Mouse (Mus musculus) kidney, postnatal 0 days (tissue): Measurements from ENCODE around the gene Ubac2. TPM values are rescaled to one million over a fixed set of nuclear protein-coding genes. Genes with fewer than 3 reads are reported as not detected.

ENCODE experiments used
- ATAC-seq: fragments of 200-750 bp; cut with Nextera tagmentation; replicated peaks from 2 replicates; pipeline ENCODE4 v1.8.0; 2017; ENCODE audit warnings: low read depth, moderate number of reproducible peaks, moderate TSS enrichment, moderate library complexity; ENCODE audit not compliant: low FRiP score
- DNase-seq: peaks from one replicate; pipeline ENCODE4 v3.0.0-alpha.2; 2016; ENCODE audit warnings: low spot score
- H3K27ac ChIP-seq: fragments of 300-500 bp; sonication (generic); 2 replicates; pipeline ENCODE4 v1.5.1; 2014; ENCODE audit warnings: mild to moderate bottlenecking
- H3K27me3 ChIP-seq: fragments of 300-500 bp; sonication (generic); 2 replicates; pipeline ENCODE4 v1.6.1; 2014; ENCODE audit warnings: low read length, mixed read lengths; ENCODE audit not compliant: insufficient read depth
- H3K36me3 ChIP-seq: fragments of 300-500 bp; sonication (generic); 2 replicates; pipeline ENCODE4 v1.6.1; 2014; ENCODE audit warnings: low read length, mixed read lengths; ENCODE audit not compliant: insufficient read depth
- H3K4me1 ChIP-seq: fragments of 300-500 bp; sonication (generic); replicated peaks from 2 replicates; pipeline ENCODE4 v1.6.1; 2014; ENCODE audit warnings: antibody characterized with exemption, low read length, mixed read lengths; ENCODE audit not compliant: insufficient read depth
- H3K4me2 ChIP-seq: fragments of 300-500 bp; sonication (generic); 2 replicates; pipeline ENCODE4 v1.6.1; 2014; ENCODE audit warnings: mild to moderate bottlenecking, low read length, moderate library complexity, mixed read lengths
- H3K4me3 ChIP-seq: fragments of 300-500 bp; sonication (generic); replicated peaks from 2 replicates; pipeline ENCODE4 v1.5.1; 2014; ENCODE audit warnings: low read depth, low read length
- H3K9ac ChIP-seq: fragments of 300-500 bp; sonication (generic); 2 replicates; pipeline ENCODE4 v1.6.1; 2014; ENCODE audit warnings: low read depth, low read length
- H3K9me3 ChIP-seq: fragments of 300-500 bp; sonication (generic); replicated peaks from 2 replicates; pipeline ENCODE4 v1.6.1; 2016; ENCODE audit warnings: low read length, inconsistent platforms, mixed read lengths
- CTCF ChIP-seq: IDR thresholded peaks from 2 replicates; pipeline ENCODE4 v1.5.1; 2016; ENCODE audit warnings: antibody characterized with exemption, low read depth, mild to moderate bottlenecking, moderate library complexity
- WGBS: fragments of 180-500 bp; shearing (Covaris S2); extraction: QIAGEN DNeasy Blood & Tissue Kit; methylation state at CpG from one replicate; pipeline ENCODE4 v1.1.7; 2014; 5-methylcytosine and 5-hydroxymethylcytosine counted together
- polyA plus RNA-seq: library from polyadenylated mRNA; unstranded; fragments of >200 nt; fragmentation: Nextera tagmentation; extraction: Ambion mirVana; gene quantifications from 2 replicates; pipeline ENCODE4 v1.2.1, GENCODE M21; 2015

Gene Ubac2
- polyA plus RNA-seq, 1 experiment from 2014 or later = 70.2 TPM

DNA sequence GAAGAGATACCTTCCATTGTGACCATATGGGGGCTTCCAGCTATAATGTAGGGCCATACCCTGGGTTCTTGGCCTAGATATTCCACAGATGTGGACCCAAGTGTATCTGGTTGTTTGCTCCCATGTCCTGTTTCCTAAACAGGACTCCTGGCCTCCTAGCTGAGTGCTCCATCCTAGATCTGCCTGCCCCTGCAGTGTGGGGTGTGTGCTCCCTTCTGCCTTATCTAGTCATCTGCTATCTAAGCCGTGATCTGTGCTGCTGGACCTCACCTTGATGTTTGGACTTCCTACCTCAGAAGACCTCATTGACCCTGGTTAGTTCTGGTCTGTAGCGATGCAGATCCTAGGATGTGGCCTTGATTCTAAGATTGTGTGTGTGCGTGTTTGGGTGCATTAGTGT, 111.4 kb downstream of the Ubac2 start:
- no peak overlapping the region for H3K27ac ChIP-seq
- H3K4me3 ChIP-seq = no peak overlapping the region
- 0 out of 2 replicates have a peak, but pooled peaks cover 4% of the 10 kb centered on the region for H3K36me3 ChIP-seq
- no peaks in the 10 kb centered on the region for H3K9me3 ChIP-seq
- H3K9ac ChIP-seq = no peak overlapping the region
- ATAC-seq (no peak), DNase-seq (no peak)
- WGBS = 78% methylated on average over 3 of the region's 3 CpGs
- H3K4me1 ChIP-seq = peaks cover 8% of the 10 kb centered on the region; the same call in 1 of the 2 replicates
- no peak for TF ChIP-seq CTCF
- H3K4me2 ChIP-seq = no peak overlapping the region
- no peaks in the 10 kb centered on the region for H3K27me3 ChIP-seq

GRCm38 (mm10) chr14:121990897-121991296, 112.5 kb downstream of the Ubac2 start:
- DNase-seq (no peak), ATAC-seq (no peak)
- no peak for TF ChIP-seq CTCF

GRCm38 (mm10) chr14:121991921-121992320, 113.5 kb downstream of the Ubac2 start:
- ATAC-seq (no peak), DNase-seq (no peak)
- Histone ChIP-seq H3K27ac (no peak overlapping the region), H3K4me3 (no peak overlapping the region), H3K4me1 (peaks cover 8% of the 10 kb centered on the region; the same call in 1 of the 2 replicates), H3K9ac (no peak overlapping the region), H3K36me3 (0 out of 2 replicates have a peak, but pooled peaks cover 4% of the 10 kb centered on the region), H3K27me3 (no peaks in the 10 kb centered on the region), H3K4me2 (no peak overlapping the region), H3K9me3 (no peaks in the 10 kb centered on the region)
- no peak for TF ChIP-seq CTCF

More at GRCm38 (mm10) chr14:121990897-121991296, 112.5 kb downstream of the Ubac2 start:
- Histone ChIP-seq H3K4me2 (no peak overlapping the region), H3K4me3 (no peak overlapping the region), H3K9me3 (no peaks in the 10 kb centered on the region), H3K27ac (no peak overlapping the region), H3K36me3 (0 out of 2 replicates have a peak, but pooled peaks cover 4% of the 10 kb centered on the region), H3K9ac (no peak overlapping the region), H3K4me1 (peaks cover 8% of the 10 kb centered on the region; the same call in 1 of the 2 replicates), H3K27me3 (no peaks in the 10 kb centered on the region)
- 76% methylated on average over 6 of the region's 6 CpGs for WGBS

- ATAC-seq = no peak; the same call in 1 of the 2 replicates
- DNase-seq = peak; percentile 36
These were observed 114.2 kb downstream of the Ubac2 start for GRCm38 (mm10) chr14:121992395-121993280.

DNA sequence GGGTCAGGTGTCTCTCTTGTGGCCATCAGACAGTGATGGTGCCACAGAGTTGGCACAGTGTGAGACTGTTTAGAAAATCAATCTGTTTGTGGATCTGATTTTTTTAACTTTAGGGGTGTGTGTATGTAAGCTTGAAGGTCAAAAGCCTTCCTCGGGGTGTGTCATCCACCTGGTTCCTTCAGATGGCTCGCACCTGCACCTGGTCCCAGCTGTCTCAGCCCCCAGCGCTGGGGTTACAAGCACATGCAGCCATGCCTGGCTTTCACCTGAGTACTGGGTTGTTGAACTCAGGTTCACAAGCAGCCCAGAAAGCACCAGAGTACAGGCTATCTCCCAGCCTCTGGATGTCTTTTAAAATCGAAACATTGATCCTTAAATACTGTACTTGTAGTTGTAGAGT, 115.2 kb downstream of the Ubac2 start:
- H3K27ac ChIP-seq = no peak overlapping the region
- H3K27me3 ChIP-seq = no peaks in the 10 kb centered on the region
- peaks cover 8% of the 10 kb centered on the region; the same call in 1 of the 2 replicates for H3K4me1 ChIP-seq
- no peak for DNase-seq
- ATAC-seq = no peak
- no peak for TF ChIP-seq CTCF
- 0 out of 2 replicates have a peak, but pooled peaks cover 4% of the 10 kb centered on the region for H3K36me3 ChIP-seq
- no peak overlapping the region for H3K9ac ChIP-seq
- H3K4me3 ChIP-seq = no peak overlapping the region
- H3K9me3 ChIP-seq = no peaks in the 10 kb centered on the region
- WGBS = 86% methylated on average over 4 of the region's 4 CpGs
- H3K4me2 ChIP-seq = no peak overlapping the region

More at GRCm38 (mm10) chr14:121992395-121993280, 114.2 kb downstream of the Ubac2 start:
- Histone ChIP-seq H3K27me3 (no peaks in the 10 kb centered on the region), H3K4me3 (no peak overlapping the region), H3K9me3 (no peaks in the 10 kb centered on the region), H3K27ac (no peak overlapping the region), H3K36me3 (0 out of 2 replicates have a peak, but pooled peaks cover 4% of the 10 kb centered on the region), H3K9ac (no peak overlapping the region), H3K4me2 (no peak overlapping the region), H3K4me1 (peaks cover 8% of the 10 kb centered on the region; the same call in 1 of the 2 replicates)
- 72% methylated on average over 13 of the region's 13 CpGs for WGBS
- no peak for TF ChIP-seq CTCF

DNA sequence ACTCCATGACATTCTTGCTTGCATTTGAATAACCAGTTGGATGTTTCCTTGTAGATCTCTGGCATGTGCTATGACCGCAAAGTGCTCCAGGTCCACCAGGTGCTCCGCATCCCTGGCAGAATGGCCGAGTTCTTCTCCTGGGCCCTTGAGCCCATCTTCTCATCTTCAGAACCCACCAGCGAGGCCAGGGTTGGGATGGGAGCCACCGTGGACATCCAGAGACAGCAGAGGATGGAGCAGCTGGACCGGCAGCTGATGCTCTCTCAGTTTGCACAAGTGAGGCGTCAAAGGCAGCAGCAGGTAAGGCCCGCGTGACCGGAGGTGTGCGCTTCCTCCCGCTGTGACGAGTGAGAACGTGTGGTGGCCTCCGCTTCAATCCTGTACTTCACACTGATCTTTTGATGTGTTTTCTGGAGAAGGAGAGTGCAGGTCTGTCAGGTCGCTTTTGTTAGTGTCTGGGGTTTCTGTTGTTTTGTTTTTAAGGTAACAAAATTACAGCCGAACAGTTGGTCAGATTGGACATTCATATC, 115.8 kb downstream of the Ubac2 start:
- 94% methylated on average over 17 of the region's 17 CpGs for WGBS
- no peak for TF ChIP-seq CTCF
- ATAC-seq (no peak), DNase-seq (no peak)
- 0 out of 2 replicates have a peak, but pooled peaks cover 6% of the 10 kb centered on the region for H3K36me3 ChIP-seq
- H3K9ac ChIP-seq = no peak overlapping the region
- no peak overlapping the region for H3K27ac ChIP-seq
- H3K9me3 ChIP-seq = no peaks in the 10 kb centered on the region
- no peak overlapping the region for H3K4me2 ChIP-seq
- H3K4me1 ChIP-seq = peaks cover 6% of the 10 kb centered on the region; the same call in 1 of the 2 replicates
- no peaks in the 10 kb centered on the region for H3K27me3 ChIP-seq
- no peak overlapping the region for H3K4me3 ChIP-seq
